Mouse (Mus musculus): ENCODE data around the gene Adra2b.
A peak's percentile ranks its signal among the peaks of the same experiment; 100 is the strongest.

Adra2b gene

DNA sequence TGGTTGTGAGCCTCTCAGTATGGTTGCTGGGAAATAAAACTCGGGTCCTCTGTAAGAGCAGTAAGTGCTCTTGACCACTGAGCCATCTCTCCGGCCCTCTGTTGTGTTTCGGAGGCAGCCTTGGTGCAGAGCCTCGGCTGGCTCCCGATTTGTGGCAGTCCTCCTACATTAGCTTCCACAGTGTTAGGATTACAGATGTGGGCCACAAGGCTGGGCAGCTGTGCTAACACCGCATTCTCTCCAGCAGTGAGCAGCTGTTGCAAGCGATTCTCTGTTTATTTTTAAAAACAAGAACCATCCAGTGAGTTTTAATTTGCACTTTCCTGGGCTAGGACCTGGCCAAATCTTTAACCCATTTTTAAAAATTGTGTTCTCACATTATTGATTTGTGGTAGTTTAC, 20.9 kb downstream of the Adra2b start:
- DNase-seq (ENCODE audit: low spot score) = no peak

DNA sequence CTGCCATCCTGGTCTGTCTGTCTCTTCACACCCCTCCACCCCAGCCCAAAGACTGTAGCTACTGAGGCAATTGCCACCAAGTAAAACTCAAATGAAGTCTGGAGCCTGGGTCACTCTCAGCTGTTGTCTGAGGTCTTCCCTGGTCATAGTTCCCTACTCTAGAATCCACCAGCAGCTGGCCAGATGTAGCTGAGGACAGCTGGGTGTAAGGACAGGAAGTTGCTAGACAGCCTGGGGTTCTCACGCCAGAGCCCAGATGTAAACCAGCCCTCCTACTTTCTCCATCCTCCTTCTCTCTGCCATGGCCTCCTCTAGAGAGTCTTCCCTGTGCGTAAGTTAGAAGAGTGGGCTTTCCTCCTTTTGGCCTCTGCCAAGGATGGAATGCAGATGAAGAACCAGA, 24.5 kb downstream of the Adra2b start:
- DNase-seq (ENCODE audit: low spot score) = no peak

DNA sequence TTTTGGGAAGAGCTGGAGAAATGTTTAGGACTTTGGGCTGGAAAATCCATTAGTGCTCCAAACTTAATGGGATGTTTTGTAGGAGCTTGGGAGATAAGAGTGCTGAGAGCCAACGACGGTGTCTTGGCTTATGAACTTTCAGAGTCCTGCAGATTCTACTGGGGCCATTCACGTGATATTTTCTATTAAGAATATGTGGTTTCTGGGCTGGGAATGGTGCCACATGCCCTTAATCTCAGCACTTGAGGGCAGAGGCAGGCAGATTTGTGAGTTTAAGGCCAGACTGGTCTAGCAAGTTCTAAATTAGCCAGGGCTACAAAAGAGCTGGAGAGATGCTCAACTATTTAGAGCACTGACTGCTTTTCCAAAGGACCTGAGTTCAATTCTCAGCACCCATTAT, 27.3 kb downstream of the Adra2b start:
- DNase-seq (ENCODE audit: low spot score) = no peak

DNA sequence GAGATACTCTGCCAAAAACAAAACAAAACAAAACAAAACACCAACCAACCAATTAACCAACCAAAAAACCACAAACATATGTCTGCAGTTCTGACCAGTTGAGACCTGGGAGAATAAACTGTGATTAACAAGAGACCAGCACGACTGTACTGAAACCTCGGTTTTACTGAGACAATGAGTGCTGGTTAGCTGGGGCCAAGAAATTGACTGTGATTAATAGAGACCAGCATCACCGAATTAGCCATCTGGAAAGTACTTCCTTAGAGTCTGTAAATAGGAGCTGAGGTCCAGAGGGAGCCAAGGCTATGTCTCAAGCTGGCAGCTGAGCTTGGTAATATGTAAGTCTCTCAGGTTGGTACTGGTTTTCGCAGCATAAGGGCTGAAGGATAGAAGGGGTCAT, 27.8 kb downstream of the Adra2b start:
- peak; percentile 72 for DNase-seq (ENCODE audit: low spot score)

DNA sequence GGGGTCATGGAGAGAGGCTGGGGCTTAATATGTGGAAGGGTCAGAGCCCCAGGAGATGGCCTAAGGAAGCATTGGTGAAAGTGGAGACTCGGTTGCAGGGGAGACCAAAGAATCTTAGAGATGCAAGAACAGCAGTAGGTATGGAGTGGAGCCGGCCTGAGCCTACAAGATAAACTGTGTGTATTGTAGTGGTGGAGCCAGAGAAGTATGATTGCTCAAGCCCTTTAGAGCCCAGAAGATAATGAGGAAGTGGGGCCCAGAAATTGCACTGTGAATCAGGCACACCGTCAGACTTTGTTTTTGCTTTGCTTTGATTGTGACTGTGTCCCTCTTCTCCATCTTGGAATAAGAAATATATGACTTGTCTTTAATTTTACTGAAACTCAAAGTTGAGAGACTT, 28.3 kb downstream of the Adra2b start:
- DNase-seq (ENCODE audit: low spot score) = no peak

DNA sequence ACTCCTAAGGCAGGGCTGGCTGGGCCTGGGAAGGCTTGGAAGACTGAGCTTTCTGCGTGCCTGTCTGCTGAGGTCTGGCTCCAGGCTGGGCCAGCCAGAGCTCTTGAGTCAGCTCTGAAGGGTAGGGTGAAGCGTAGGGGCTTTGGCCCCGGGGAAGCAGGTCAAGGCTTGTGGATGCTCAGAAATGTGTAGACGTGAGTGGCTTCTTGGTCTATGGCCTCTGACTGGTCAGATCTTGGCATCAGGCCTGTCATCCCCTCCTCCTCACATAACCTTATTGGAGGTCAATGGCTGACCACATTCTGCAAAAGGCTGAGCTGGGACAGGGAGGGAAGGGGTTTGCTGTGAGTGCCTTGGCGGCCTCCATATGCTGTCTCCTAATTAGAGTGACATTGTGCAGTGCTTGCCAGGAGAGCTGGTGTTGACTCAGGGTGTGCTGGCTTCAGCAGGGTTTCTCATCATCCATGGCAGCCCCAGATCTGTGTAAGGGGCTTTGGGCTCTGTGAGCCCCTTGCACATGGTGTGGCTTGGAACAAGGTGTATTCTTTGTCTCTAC, 31.7 kb downstream of the Adra2b start:
- DNase-seq (ENCODE audit: low spot score) = peak; percentile 18

DNA sequence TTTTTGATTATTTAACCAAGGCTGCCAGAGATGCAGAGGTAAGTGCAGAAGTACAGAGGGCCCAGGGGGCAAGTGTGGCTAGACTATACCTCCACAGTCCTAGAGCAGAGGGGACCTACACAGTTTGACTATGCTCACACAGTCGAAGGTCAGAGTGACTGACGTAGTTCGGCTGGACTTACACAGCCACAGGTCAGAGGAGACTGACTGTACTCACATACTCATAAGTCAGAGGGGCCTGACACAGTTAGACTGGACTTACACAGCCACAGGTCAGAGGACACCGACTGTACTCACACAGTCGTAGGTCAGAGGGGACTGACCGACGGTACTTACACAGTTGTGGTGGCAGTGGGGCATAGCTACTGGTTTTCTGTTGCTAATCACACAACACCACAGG, 35.7 kb downstream of the Adra2b start:
- DNase-seq (ENCODE audit: low spot score) = no peak

DNA sequence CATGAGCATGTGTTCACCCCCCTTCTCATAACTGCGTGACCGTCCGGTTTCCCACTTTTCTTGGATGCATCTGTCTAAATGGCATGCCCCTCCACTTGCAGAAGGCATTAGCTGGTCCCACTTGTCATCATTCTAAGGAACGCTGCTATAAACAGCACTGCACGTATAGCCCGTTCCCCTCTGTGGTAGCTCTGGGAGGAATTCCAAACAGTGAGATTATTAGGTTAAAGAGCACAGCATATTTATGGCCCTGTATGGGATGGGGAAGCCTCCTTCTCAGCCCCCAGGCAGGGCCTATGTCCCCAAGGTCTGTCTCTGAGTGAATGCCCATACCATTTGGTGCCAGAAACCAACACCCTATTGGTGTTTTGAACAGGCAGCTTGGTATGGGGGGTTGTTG, 48.1 kb downstream of the Adra2b start:
- no peak for DNase-seq (ENCODE audit: low spot score)

DNA sequence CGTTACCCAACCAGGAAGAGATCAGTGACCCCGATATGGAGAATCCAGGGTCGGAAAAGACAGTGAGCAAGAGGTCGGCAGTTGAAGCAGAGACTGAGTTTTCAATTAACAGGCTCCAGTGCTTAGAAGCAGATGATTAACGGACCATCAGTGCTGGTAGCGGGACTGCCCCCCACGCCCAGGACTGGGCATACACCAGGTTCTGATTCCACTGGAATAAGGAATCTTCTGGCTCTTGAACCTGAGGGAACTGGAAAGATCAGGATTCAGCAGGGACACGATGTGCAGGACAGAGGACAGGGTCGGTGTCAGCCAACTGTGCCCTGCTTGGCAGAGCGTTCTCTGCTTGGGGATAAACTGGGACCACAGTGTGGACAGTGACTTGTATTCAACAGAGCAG, 52.8 kb downstream of the Adra2b start:
- DNase-seq (ENCODE audit: low spot score) = no peak

DNA sequence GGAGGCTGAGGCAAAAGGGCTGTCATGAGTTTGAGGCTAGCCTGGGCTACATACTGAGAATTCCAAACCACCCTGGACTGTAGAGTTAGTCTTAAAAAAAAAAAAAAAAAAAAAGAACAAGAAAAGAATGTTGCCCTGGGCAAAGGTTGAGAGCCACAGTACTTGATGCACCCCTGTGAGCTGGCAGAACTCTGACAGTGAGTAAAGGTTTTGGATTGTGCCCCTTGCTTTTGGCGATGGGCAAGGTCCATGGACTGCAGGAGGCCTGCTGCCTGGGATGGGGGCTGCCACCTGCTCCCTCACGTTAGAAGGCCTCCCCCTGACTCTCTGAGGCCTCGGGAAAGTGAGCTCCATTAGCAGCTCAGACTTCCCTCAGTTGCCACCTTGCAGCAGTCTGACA, 53.7 kb downstream of the Adra2b start:
- DNase-seq (ENCODE audit: low spot score) = no peak
